Mouse (Mus musculus): ENCODE results near the gene Atp2a3.

GRCm38 (mm10) chr11:72926226-72926890, 34.6 kb upstream of the Atp2a3 start:
- TF ChIP-seq CTCF (IDR thresholded peaks at IDR 0.05; ENCODE audit: borderline replicate concordance, extremely low read depth, insufficient read depth, insufficient read length) (peak; percentile 87), POLR2A (IDR thresholded peaks at IDR 0.05; ENCODE audit: borderline replicate concordance, extremely low read depth, insufficient read depth, insufficient read length, poor library complexity, severe bottlenecking) (no peak)
